Mouse (Mus musculus): ENCODE data around the gene Olfr924.
"Not testable (repeated sequence)": the region's sequence is repeated elsewhere in the genome, so short reads cannot be mapped to it uniquely, and the experiment has no call there.

Gene Olfr924

GRCm38 (mm10) chr9:38844149-38844548, at the start of gene Olfr924:
TSS of gene Olfr924 (plus strand) at chr9:38844449.
- no peak for DNase-seq (ENCODE audit: low spot score)

GRCm38 (mm10) chr9:38805696-38806095, 38.6 kb upstream of the Olfr924 start:
- no peak for DNase-seq (ENCODE audit: low spot score)

DNA sequence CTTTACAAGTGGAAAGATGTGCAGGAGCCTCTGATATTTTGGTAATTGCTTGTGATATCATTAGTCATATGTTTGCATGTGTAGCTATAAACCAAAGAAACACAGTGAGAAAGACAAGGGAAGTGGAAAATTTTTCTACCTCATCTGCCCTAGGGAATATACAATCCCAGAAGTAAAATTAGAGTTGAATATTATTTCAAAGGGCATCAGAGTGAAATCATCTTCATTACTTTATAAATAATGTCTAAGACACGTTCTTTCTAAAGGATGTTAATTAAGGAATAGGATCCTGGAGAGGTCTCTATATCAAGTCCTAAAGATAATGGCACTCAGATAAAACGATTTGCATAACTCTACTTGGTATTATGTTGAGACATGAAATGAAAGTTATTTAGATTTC, 29.9 kb upstream of the Olfr924 start, which contains the start of gene Olfr922:
Gene Olfr922, plus strand, starts transcription at position 301 of the 400 bp plus-strand sequence.
- DNase-seq (ENCODE audit: low spot score): no peak

DNA sequence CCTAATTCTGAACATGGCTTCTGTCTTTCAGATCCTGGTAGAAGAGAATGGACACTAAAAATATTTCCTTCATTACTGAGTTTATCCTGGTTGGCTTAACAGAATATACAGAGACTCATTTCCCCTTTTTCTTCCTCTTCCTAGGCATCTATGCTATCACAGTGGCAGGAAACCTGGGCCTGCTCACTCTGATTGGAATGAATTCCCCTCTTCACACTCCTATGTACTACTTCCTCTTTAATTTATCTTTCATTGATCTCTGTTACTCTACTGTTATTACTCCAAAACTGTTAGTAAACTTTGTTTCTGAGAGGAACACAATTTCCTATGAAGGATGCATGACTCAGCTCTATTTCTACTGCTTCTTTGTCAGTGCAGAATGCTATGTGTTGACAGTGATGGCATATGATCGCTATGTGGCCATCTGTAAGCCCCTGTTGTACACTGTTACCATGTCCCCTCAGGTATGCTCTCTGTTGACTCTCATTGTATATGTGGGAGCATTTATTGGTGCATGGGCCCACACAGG, 28.7 kb upstream of the Olfr924 start:
- DNase-seq (ENCODE audit: low spot score): no peak

- DNase-seq (ENCODE audit: low spot score): no peak
Observed at GRCm38 (mm10) chr9:38826245-38826644, 18.0 kb upstream of the Olfr924 start, which contains the start of gene Olfr923. TSS of gene Olfr923 (plus strand) at chr9:38826545.

DNA sequence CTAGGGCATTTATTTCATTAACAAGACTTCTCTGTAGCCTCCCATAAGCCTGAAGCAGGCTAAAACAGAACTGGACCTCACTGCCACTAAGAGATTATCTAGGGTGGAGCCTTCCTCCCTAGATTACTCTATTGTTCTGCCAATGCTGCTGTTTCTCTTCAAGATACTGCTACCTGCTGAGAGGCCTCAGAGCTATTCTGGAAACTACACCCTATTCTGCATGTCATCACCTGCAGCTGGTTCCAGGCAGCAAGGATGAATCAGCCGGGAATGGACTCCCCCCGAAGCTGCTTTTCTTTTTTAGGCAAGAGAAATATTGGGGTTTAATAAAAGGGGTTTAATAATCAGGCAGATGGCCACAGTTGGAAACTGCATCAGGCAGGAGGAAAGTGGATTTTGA, 11.2 kb upstream of the Olfr924 start:
- no peak for DNase-seq (ENCODE audit: low spot score)

DNA sequence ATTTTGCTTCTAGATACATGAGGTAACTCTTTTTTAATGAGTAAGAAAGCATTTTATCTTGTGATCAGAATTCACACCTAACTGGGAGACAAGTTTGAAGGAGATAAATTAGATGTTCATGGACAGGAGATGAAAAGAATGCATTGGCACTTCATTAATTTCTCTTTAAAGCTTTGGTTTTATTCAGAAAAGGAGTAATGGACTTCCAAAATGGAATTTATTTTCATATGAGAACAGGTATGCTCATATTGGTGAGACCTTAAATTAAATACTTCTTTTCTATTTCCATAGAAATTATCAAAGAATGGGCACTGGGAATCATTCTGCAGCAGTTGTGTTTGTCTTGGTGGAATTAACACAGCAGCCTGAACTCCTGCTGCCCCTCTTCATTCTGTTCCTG, 10.5 kb downstream of the Olfr924 start, which contains the start of gene Olfr26:
Gene Olfr26, plus strand, starts transcription at position 301 of the 400 bp plus-strand sequence.
- no peak for DNase-seq (ENCODE audit: low spot score)

DNA sequence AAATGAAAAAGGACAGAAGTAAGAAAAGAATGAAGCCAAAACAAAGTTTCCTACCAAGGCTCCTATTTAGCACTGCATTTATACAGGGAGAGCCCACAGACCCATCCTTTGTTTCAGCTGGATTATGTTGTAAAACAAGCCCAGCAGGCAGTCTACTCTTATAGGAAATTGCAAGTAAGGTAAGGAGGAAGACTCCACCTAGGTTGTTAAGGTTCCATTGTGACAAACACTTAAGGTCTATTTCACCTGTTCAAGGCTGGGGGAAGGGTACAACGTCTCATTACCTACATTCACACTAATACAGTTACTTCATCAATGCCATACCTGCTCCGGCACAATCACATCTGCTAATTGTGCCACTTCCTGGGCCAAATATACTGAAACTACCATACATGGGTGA, 30.6 kb downstream of the Olfr924 start:
- not testable (repeated sequence) for DNase-seq (ENCODE audit: low spot score)

DNA sequence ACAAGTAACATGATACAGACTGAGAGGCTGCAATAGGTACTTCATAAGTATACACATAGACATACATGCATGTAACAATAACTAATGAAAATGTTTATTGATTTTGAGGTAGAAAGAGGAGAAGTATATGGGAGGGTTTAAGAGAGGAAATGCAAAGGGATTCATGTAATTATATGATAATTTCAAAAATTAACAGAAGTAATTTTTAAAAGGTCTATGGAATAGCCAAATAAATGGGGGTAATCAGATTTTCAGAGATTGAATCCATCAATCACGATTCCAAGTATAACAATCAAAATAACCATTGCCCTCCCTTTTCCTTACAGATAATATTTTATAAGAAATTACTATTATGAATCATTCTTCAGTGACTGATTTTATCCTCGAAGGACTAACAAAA, 32.6 kb downstream of the Olfr924 start, which contains the start of gene Olfr926:
Gene Olfr926, plus strand, starts transcription at position 301 of the 400 bp plus-strand sequence.
- DNase-seq (ENCODE audit: low spot score): no peak
